9 mouse cellular contexts compared by ENCODE assay signal in genomic region chr16:4647651-4648141, GRCm38 (mm10). TPM values are rescaled to one million over a fixed set of nuclear protein-coding genes. Genes with fewer than 3 reads are reported as not detected.
DNase-seq lines count a peak whose midpoint lies in the region; ATAC-seq and TF ChIP-seq lines count a peak whose summit lies in the region.
"Had no signal": no experiment of that assay in that cellular context is flagged by ENCODE, and none has a peak within 500 bp of the region (broad histone marks: within the 10 kb centered on the region; RNA-seq: fewer than 3 reads in every experiment).

No protein-coding gene starts in this region.

- no peak overlapping the region for H3K4me3 ChIP-seq in midbrain, postnatal 0 days (ENCODE audit: low read depth, low read length)
- H3K4me3 ChIP-seq in midbrain, embryonic 11.5 days (ENCODE audit: low read depth, low read length), result no peak overlapping the region
- H3K4me3 ChIP-seq in gastrocnemius, adult 2 months, result peak overlapping the region; percentile 54
- no peak overlapping the region for H3K4me3 ChIP-seq in hindbrain, embryonic 16.5 days (ENCODE audit: low read length)
- H3K4me3 ChIP-seq in stomach, embryonic 16.5 days (replicated peaks; ENCODE audit: low read length), result no peak overlapping the region

- WGBS in midbrain, postnatal 0 days, result 74% methylated on average over 13 of the region's 13 CpGs
- WGBS in midbrain, embryonic 11.5 days, result 77% methylated on average over 13 of the region's 13 CpGs
- WGBS in hindbrain, embryonic 16.5 days, result 53% methylated on average over 13 of the region's 13 CpGs
- 62% methylated on average over 13 of the region's 13 CpGs for WGBS in stomach, embryonic 16.5 days

- H3K27me3 ChIP-seq in midbrain, postnatal 0 days (ENCODE audit: insufficient read depth, low read length), result no peaks in the 10 kb centered on the region; the same call in 1 of the 2 replicates
- no peaks in the 10 kb centered on the region for H3K27me3 ChIP-seq in midbrain, embryonic 11.5 days (ENCODE audit: control insufficient read depth, insufficient read depth, low read length)
- no peaks in the 10 kb centered on the region for H3K27me3 ChIP-seq in hindbrain, embryonic 16.5 days (replicated peaks; ENCODE audit: control insufficient read depth, insufficient read depth, low read length)
- no peaks in the 10 kb centered on the region for H3K27me3 ChIP-seq in stomach, embryonic 16.5 days (ENCODE audit: control insufficient read depth, insufficient read depth, low read length)

- peaks cover 29% of the 10 kb centered on the region for H3K36me3 ChIP-seq in midbrain, postnatal 0 days (ENCODE audit: insufficient read depth, low read length)
- no peaks in the 10 kb centered on the region; the same call in 1 of the 2 replicates for H3K36me3 ChIP-seq in midbrain, embryonic 11.5 days (ENCODE audit: control insufficient read depth, insufficient read depth, low read length)
- H3K36me3 ChIP-seq in hindbrain, embryonic 16.5 days (ENCODE audit: control insufficient read depth, insufficient read depth, low read length), result no peaks in the 10 kb centered on the region
- 0 out of 2 replicates have a peak, but pooled peaks cover 12% of the 10 kb centered on the region for H3K36me3 ChIP-seq in stomach, embryonic 16.5 days (ENCODE audit: control insufficient read depth, insufficient read depth, low read length)

- no peaks in the 10 kb centered on the region for H3K9me3 ChIP-seq in midbrain, postnatal 0 days (ENCODE audit: low read length)
- no peaks in the 10 kb centered on the region for H3K9me3 ChIP-seq in midbrain, embryonic 11.5 days (ENCODE audit: control insufficient read depth, low read length)
- no peaks in the 10 kb centered on the region for H3K9me3 ChIP-seq in hindbrain, embryonic 16.5 days (ENCODE audit: control insufficient read depth, low read length)
- H3K9me3 ChIP-seq in stomach, embryonic 16.5 days (replicated peaks; ENCODE audit: control insufficient read depth, low read length), result no peaks in the 10 kb centered on the region

- H3K4me1 ChIP-seq in midbrain, postnatal 0 days (ENCODE audit: insufficient read depth, low read length), result 0 out of 2 replicates have a peak, but pooled peaks cover 2% of the 10 kb centered on the region
- peaks cover 1% of the 10 kb centered on the region; the same call in 1 of the 2 replicates for H3K4me1 ChIP-seq in midbrain, embryonic 11.5 days (ENCODE audit: control insufficient read depth, insufficient read depth, low read length)
- H3K4me1 ChIP-seq in hindbrain, embryonic 16.5 days (ENCODE audit: control insufficient read depth, insufficient read depth, low read depth, low read length), result peaks cover 14% of the 10 kb centered on the region
- peaks cover 38% of the 10 kb centered on the region for H3K4me1 ChIP-seq in stomach, embryonic 16.5 days (ENCODE audit: control insufficient read depth, insufficient read depth, low read length)

- no peak overlapping the region for H3K27ac ChIP-seq in midbrain, postnatal 0 days (ENCODE audit: low read depth, low read length)
- no peak overlapping the region for H3K27ac ChIP-seq in midbrain, embryonic 11.5 days (ENCODE audit: low read depth, low read length)
- H3K27ac ChIP-seq in gastrocnemius, adult 2 months, result peak overlapping the region; percentile 78
- H3K27ac ChIP-seq in hindbrain, embryonic 16.5 days (ENCODE audit: low read depth, low read length), result peak overlapping the region; percentile 42; the same call in 1 of the 2 replicates
- H3K27ac ChIP-seq in stomach, embryonic 16.5 days (ENCODE audit: low read length), result peak overlapping the region; percentile 35; the same call in 1 of the 2 replicates

- intact Hi-C loops in gastrocnemius, adult 2 months (cut with DNase I), result no loop called here

- H3K4me2 ChIP-seq in midbrain, postnatal 0 days (ENCODE audit: low read depth, low read length, poor library complexity, severe bottlenecking), result no peak overlapping the region
- no peak overlapping the region for H3K4me2 ChIP-seq in midbrain, embryonic 11.5 days
- no peak overlapping the region for H3K4me2 ChIP-seq in hindbrain, embryonic 16.5 days (ENCODE audit: low read length)
- no peak overlapping the region for H3K4me2 ChIP-seq in stomach, embryonic 16.5 days (ENCODE audit: low read depth, low read length)

- ATAC-seq in midbrain, postnatal 0 days (ENCODE audit: low FRiP score), result no peak
- no peak for ATAC-seq in midbrain, embryonic 11.5 days (ENCODE audit: low FRiP score)
- ATAC-seq in hindbrain, embryonic 16.5 days, result peak; percentile 38; the same call in 1 of the 2 replicates
- no peak for ATAC-seq in stomach, embryonic 16.5 days (ENCODE audit: insufficient read depth, low FRiP score)
- ATAC-seq: midbrain, embryonic 16.5 days had no signal

- H3K9ac ChIP-seq in midbrain, postnatal 0 days (replicated peaks; ENCODE audit: low read length, poor library complexity, severe bottlenecking), result no peak overlapping the region
- no peak overlapping the region for H3K9ac ChIP-seq in midbrain, embryonic 11.5 days (ENCODE audit: low read length)
- H3K9ac ChIP-seq in hindbrain, embryonic 16.5 days (ENCODE audit: low read depth, low read length), result no peak overlapping the region
- H3K9ac ChIP-seq in stomach, embryonic 16.5 days (ENCODE audit: low read length), result no peak overlapping the region

- DNase-seq in midbrain, postnatal 0 days (ENCODE audit: low spot score), result peak; percentile 48
- no peak for DNase-seq in midbrain, embryonic 11.5 days (ENCODE audit: low spot score, missing footprints)
- DNase-seq in gastrocnemius, adult 2 months, result peak; percentile 84
- no peak for DNase-seq in embryo, embryonic 9.5 days (ENCODE audit: extremely low spot score)
- no peak for DNase-seq in spleen, postnatal 36 days (ENCODE audit: low spot score in 2 of 2)
- no peak for DNase-seq in urinary bladder, adult 18-20 months (ENCODE audit: low spot score in 2 of 2)

- TF ChIP-seq CTCF in midbrain, postnatal 0 days (IDR thresholded peaks at IDR 0.05), result no peak
- TF ChIP-seq CTCF in gastrocnemius, adult 2 months (IDR thresholded peaks at IDR 0.05), result no peak

RNA-seq across cellular contexts. Expression of gene Dnaja3, which starts 7.9 kb away (rescaled TPM):
- total RNA-seq in midbrain, postnatal 0 days (2014; rRNA removed), result 62.1 and 65.5 TPM in 2 replicates
- polyA plus RNA-seq in midbrain, postnatal 0 days (2015; fragmentation: Nextera tagmentation; extraction: Ambion mirVana), result 54.1 and 57.0 TPM in 2 replicates
- polyA plus RNA-seq in midbrain, embryonic 11.5 days (2014; fragmentation: Nextera tagmentation; extraction: Ambion mirVana), result 53.4 and 57.0 TPM in 2 replicates
- 100 to 1,000 TPM in 1 of 2 experiments, 10 to 100 TPM in 1; 86.4 to 110 TPM for total RNA-seq in gastrocnemius, adult 2 months (2021)
- 70.6 and 71.9 TPM in 2 replicates for polyA plus RNA-seq in hindbrain, embryonic 16.5 days (2015; fragmentation: Nextera tagmentation; extraction: Ambion mirVana)
- polyA plus RNA-seq in stomach, embryonic 16.5 days (2015; fragmentation: Nextera tagmentation; extraction: Ambion mirVana), result 73.1 and 76.6 TPM in 2 replicates

RNA-seq across cellular contexts. Expression of gene Vasn, which starts 8.0 kb away (rescaled TPM):
- 12.0 and 14.2 TPM in 2 replicates for total RNA-seq in midbrain, postnatal 0 days (2014; rRNA removed)
- 4.7 TPM in 2 replicates for polyA plus RNA-seq in midbrain, postnatal 0 days (2015; fragmentation: Nextera tagmentation; extraction: Ambion mirVana)
- 6.1 and 7.0 TPM in 2 replicates for polyA plus RNA-seq in midbrain, embryonic 11.5 days (2014; fragmentation: Nextera tagmentation; extraction: Ambion mirVana)
- total RNA-seq in gastrocnemius, adult 2 months (2021), result 1 to 10 TPM; 4.8 to 6.0 TPM
- polyA plus RNA-seq in hindbrain, embryonic 16.5 days (2015; fragmentation: Nextera tagmentation; extraction: Ambion mirVana), result 6.0 and 7.0 TPM in 2 replicates
- polyA plus RNA-seq in stomach, embryonic 16.5 days (2015; fragmentation: Nextera tagmentation; extraction: Ambion mirVana), result 18.3 and 18.4 TPM in 2 replicates

RNA-seq across cellular contexts. Expression of gene Pam16, which starts 22.9 kb away (rescaled TPM):
- total RNA-seq in midbrain, postnatal 0 days (2014; rRNA removed), result 31.7 and 40.2 TPM in 2 replicates
- polyA plus RNA-seq in midbrain, postnatal 0 days (2015; fragmentation: Nextera tagmentation; extraction: Ambion mirVana), result 134 TPM in 2 replicates
- polyA plus RNA-seq in midbrain, embryonic 11.5 days (2014; fragmentation: Nextera tagmentation; extraction: Ambion mirVana), result 97.1 and 99.1 TPM in 2 replicates
- total RNA-seq in gastrocnemius, adult 2 months (2021), result 100 to 1,000 TPM in 1 of 2 experiments, 10 to 100 TPM in 1; 97.4 to 112 TPM
- polyA plus RNA-seq in hindbrain, embryonic 16.5 days (2015; fragmentation: Nextera tagmentation; extraction: Ambion mirVana), result 139 and 150 TPM in 2 replicates
- polyA plus RNA-seq in stomach, embryonic 16.5 days (2015; fragmentation: Nextera tagmentation; extraction: Ambion mirVana), result 47.9 and 75.3 TPM in 2 replicates

RNA-seq across cellular contexts. Expression of gene Coro7, which starts 31.9 kb away (rescaled TPM):
- total RNA-seq in midbrain, postnatal 0 days (2014; rRNA removed), result 31.1 and 39.8 TPM in 2 replicates
- 28.7 and 31.9 TPM in 2 replicates for polyA plus RNA-seq in midbrain, postnatal 0 days (2015; fragmentation: Nextera tagmentation; extraction: Ambion mirVana)
- polyA plus RNA-seq in midbrain, embryonic 11.5 days (2014; fragmentation: Nextera tagmentation; extraction: Ambion mirVana), result 13.6 TPM in 2 replicates
- 10 to 100 TPM; 12.1 to 13.6 TPM for total RNA-seq in gastrocnemius, adult 2 months (2021)
- 32.1 and 36.6 TPM in 2 replicates for polyA plus RNA-seq in hindbrain, embryonic 16.5 days (2015; fragmentation: Nextera tagmentation; extraction: Ambion mirVana)
- 19.7 and 20.6 TPM in 2 replicates for polyA plus RNA-seq in stomach, embryonic 16.5 days (2015; fragmentation: Nextera tagmentation; extraction: Ambion mirVana)

RNA-seq across cellular contexts. Expression of gene Glis2, which starts 53.2 kb away (rescaled TPM):
- 20.0 and 20.6 TPM in 2 replicates for total RNA-seq in midbrain, postnatal 0 days (2014; rRNA removed)
- polyA plus RNA-seq in midbrain, postnatal 0 days (2015; fragmentation: Nextera tagmentation; extraction: Ambion mirVana), result 10.8 and 12.0 TPM in 2 replicates
- polyA plus RNA-seq in midbrain, embryonic 11.5 days (2014; fragmentation: Nextera tagmentation; extraction: Ambion mirVana), result 16.6 and 27.2 TPM in 2 replicates
- total RNA-seq in gastrocnemius, adult 2 months (2021), result 1 to 10 TPM; 5.2 to 6.9 TPM
- polyA plus RNA-seq in hindbrain, embryonic 16.5 days (2015; fragmentation: Nextera tagmentation; extraction: Ambion mirVana), result 13.0 and 14.2 TPM in 2 replicates
- 18.7 and 21.7 TPM in 2 replicates for polyA plus RNA-seq in stomach, embryonic 16.5 days (2015; fragmentation: Nextera tagmentation; extraction: Ambion mirVana)

Comparison
In these comparisons a context has a peak if more than half of its experiments do, and no peak if none do; other contexts are left out.
1. DNase-seq: peak in midbrain, postnatal 0 days (single experiment) and gastrocnemius, adult 2 months (single experiment); none in midbrain, embryonic 11.5 days (single experiment), embryo, embryonic 9.5 days (single experiment), spleen, postnatal 36 days (0 of 2) and urinary bladder, adult 18-20 months (0 of 2).
2. H3K27ac ChIP-seq: peak in gastrocnemius, adult 2 months (single experiment), hindbrain, embryonic 16.5 days (single experiment) and stomach, embryonic 16.5 days (single experiment); none in midbrain, postnatal 0 days (single experiment) and midbrain, embryonic 11.5 days (single experiment).